8 mouse cellular contexts compared by ENCODE assay signal in the genomic region with DNA sequence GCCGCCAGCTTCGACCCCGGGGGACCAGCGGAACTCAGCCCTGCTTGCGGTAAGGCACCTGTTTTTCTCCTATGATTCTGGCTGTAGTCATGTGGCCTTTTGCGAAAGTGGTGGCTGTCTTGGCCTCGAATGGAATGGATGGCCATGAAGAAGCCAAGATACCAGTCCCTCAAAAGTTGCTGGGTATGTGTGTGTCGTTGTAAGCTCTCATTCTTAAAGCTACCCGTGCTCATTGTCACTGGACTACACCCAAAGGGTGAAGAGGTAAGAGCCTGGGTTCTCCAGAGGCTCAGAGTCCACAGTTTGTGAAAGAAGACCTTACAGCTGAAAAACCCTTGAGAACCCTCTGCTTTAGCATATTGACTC. TPM values are rescaled to one million over a fixed set of nuclear protein-coding genes. Genes with fewer than 3 reads are reported as not detected.
DNase-seq lines count a peak whose midpoint lies in the region; ATAC-seq and TF ChIP-seq lines count a peak whose summit lies in the region.

No protein-coding gene starts in this region.

- TF ChIP-seq EP300 in ES-Bruce4 (IDR thresholded peaks at IDR 0.05; ENCODE audit: insufficient read depth, low read depth, low read length), result no peak

- peak overlapping the region; percentile 86 for H3K27ac ChIP-seq in gastrocnemius, adult 2 months
- H3K27ac ChIP-seq in ES-Bruce4 (ENCODE audit: insufficient read depth, low read length), result no peak overlapping the region
- H3K27ac ChIP-seq in heart, embryonic 15.5 days, result peak overlapping the region; percentile 84
- H3K27ac ChIP-seq in liver, embryonic 16.5 days (ENCODE audit: low read length), result no peak overlapping the region

- no peak for ATAC-seq in heart, embryonic 15.5 days (replicated peaks; ENCODE audit: insufficient number of reproducible peaks, insufficient read depth, low FRiP score, low read depth)
- no peak for ATAC-seq in liver, embryonic 16.5 days (ENCODE audit: low read depth)

- intact Hi-C loops in gastrocnemius, adult 2 months (cut with DNase I), result loop anchor here (5.0 kb wide), 3 partner anchors 51 to 419 kb away; a partner anchor contains a TSS
- intact Hi-C loops in gastrocnemius, postnatal 14 days (cut with DNase I; ENCODE audit: low total_unique reads), result loop anchor here (5.0 kb wide), 1 partner anchor 354 kb away; no protein-coding TSS in a partner anchor

- no peaks in the 10 kb centered on the region for H3K9me3 ChIP-seq in ES-Bruce4 (replicated peaks; ENCODE audit: control insufficient read depth, insufficient read depth, low read length, poor library complexity, severe bottlenecking)
- H3K9me3 ChIP-seq in heart, embryonic 15.5 days (replicated peaks), result no peaks in the 10 kb centered on the region
- no peaks in the 10 kb centered on the region for H3K9me3 ChIP-seq in liver, embryonic 16.5 days (replicated peaks; ENCODE audit: control insufficient read depth, low read length)

- 16% methylated on average over 9 of the region's 9 CpGs for WGBS in heart, embryonic 15.5 days
- 10% methylated on average over 9 of the region's 9 CpGs for WGBS in liver, embryonic 16.5 days (ENCODE audit: insufficient replicate concordance)

- no peaks in the 10 kb centered on the region for H3K36me3 ChIP-seq in ES-Bruce4 (ENCODE audit: control insufficient read depth, insufficient read depth, low read length, poor library complexity, severe bottlenecking)
- no peaks in the 10 kb centered on the region for H3K36me3 ChIP-seq in heart, embryonic 15.5 days
- H3K36me3 ChIP-seq in liver, embryonic 16.5 days (ENCODE audit: control insufficient read depth, insufficient read depth), result no peaks in the 10 kb centered on the region

- no peak overlapping the region for H3K9ac ChIP-seq in ES-Bruce4 (ENCODE audit: low read depth, poor library complexity, severe bottlenecking)
- H3K9ac ChIP-seq in heart, embryonic 15.5 days, result peak overlapping the region; percentile 63
- peak overlapping the region; percentile 61 for H3K9ac ChIP-seq in liver, embryonic 16.5 days (ENCODE audit: low read depth, low read length)

- H3K27me3 ChIP-seq in ES-Bruce4 (ENCODE audit: control insufficient read depth, insufficient read depth, low read length, poor library complexity, severe bottlenecking), result peaks cover 7% of the 10 kb centered on the region
- H3K27me3 ChIP-seq in heart, embryonic 15.5 days, result no peaks in the 10 kb centered on the region
- no peaks in the 10 kb centered on the region for H3K27me3 ChIP-seq in liver, embryonic 16.5 days (ENCODE audit: control insufficient read depth, insufficient read depth, low read depth, low read length)

- H3K4me3 ChIP-seq in gastrocnemius, adult 2 months, result peak overlapping the region; percentile 86
- H3K4me3 ChIP-seq in ES-Bruce4 (ENCODE audit: low read depth, low read length), result 0 out of 2 replicates have a peak overlapping the region, but pooled peaks have one; percentile 46
- peak overlapping the region; percentile 62 for H3K4me3 ChIP-seq in heart, embryonic 15.5 days
- H3K4me3 ChIP-seq in liver, embryonic 16.5 days (ENCODE audit: low read depth, low read length), result peak overlapping the region; percentile 64

- peak overlapping the region; percentile 90 for H3K4me2 ChIP-seq in heart, embryonic 15.5 days
- peak overlapping the region; percentile 83 for H3K4me2 ChIP-seq in liver, embryonic 16.5 days (ENCODE audit: low read depth, low read length)

- no peak for TF ChIP-seq POLR2A in ES-Bruce4 (IDR thresholded peaks at IDR 0.05; ENCODE audit: insufficient read depth, low read length)

- no peak for TF ChIP-seq CTCF in gastrocnemius, adult 2 months (IDR thresholded peaks at IDR 0.05)
- TF ChIP-seq CTCF in ES-Bruce4 (IDR thresholded peaks at IDR 0.05; ENCODE audit: low read depth, low read length), result no peak

- no peaks in the 10 kb centered on the region for H3K4me1 ChIP-seq in ES-Bruce4 (ENCODE audit: control insufficient read depth, insufficient read depth, low read length)
- H3K4me1 ChIP-seq in heart, embryonic 15.5 days (replicated peaks), result peaks cover 53% of the 10 kb centered on the region
- peaks cover 18% of the 10 kb centered on the region for H3K4me1 ChIP-seq in liver, embryonic 16.5 days (ENCODE audit: control insufficient read depth, low read depth, low read length)

- no peak for DNase-seq in gastrocnemius, adult 2 months
- no peak for DNase-seq in gastrocnemius, postnatal 14 days
- DNase-seq in layer of hippocampus, postnatal 14 days (ENCODE audit: low spot score in 2 of 2), result no peak
- DNase-seq in layer of hippocampus, adult 8-10 months (ENCODE audit: low spot score in 2 of 2), result no peak
- DNase-seq in urinary bladder, adult 18-20 months (ENCODE audit: low spot score in 2 of 2), result no peak

RNA-seq across cellular contexts. Expression of a gene that starts 0.7 kb away (rescaled TPM):
- 1 to 10 TPM; 2.9 to 3.0 TPM for total RNA-seq in gastrocnemius, adult 2 months (2021)
- 1 to 10 TPM; 3.9 to 4.9 TPM for total RNA-seq in gastrocnemius, postnatal 14 days (2021)
- 1.4 and 1.9 TPM in 2 replicates for polyA plus RNA-seq in ES-Bruce4 (2011; ENCODE audit: insufficient read depth, insufficient read length, low read depth, missing spikeins)
- polyA plus RNA-seq in heart, embryonic 15.5 days (2015; fragmentation: Nextera tagmentation; extraction: Ambion mirVana), result 9.5 and 10.1 TPM in 2 replicates
- 0.90 and 0.96 TPM in 2 replicates for polyA plus RNA-seq in liver, embryonic 16.5 days (2015; fragmentation: Nextera tagmentation; extraction: Ambion mirVana)
- total RNA-seq in layer of hippocampus, postnatal 14 days (2021), result 10 to 100 TPM; 15.1 to 16.5 TPM
- total RNA-seq in layer of hippocampus, adult 8-10 months (2022), result 10 to 100 TPM; 19.9 to 24.0 (median 21.4) TPM

RNA-seq across cellular contexts. Expression of a gene that starts 51.7 kb away (rescaled TPM):
- 1 to 10 TPM; 4.4 to 5.9 TPM for total RNA-seq in gastrocnemius, adult 2 months (2021)
- 1 to 10 TPM; 3.4 to 4.3 TPM for total RNA-seq in gastrocnemius, postnatal 14 days (2021)
- polyA plus RNA-seq in ES-Bruce4 (2011; ENCODE audit: insufficient read depth, insufficient read length, low read depth, missing spikeins), result 4.8 and 5.6 TPM in 2 replicates
- 7.4 and 7.6 TPM in 2 replicates for polyA plus RNA-seq in heart, embryonic 15.5 days (2015; fragmentation: Nextera tagmentation; extraction: Ambion mirVana)
- polyA plus RNA-seq in liver, embryonic 16.5 days (2015; fragmentation: Nextera tagmentation; extraction: Ambion mirVana), result 8.8 and 9.7 TPM in 2 replicates
- 1 to 10 TPM; 9.3 to 9.6 TPM for total RNA-seq in layer of hippocampus, postnatal 14 days (2021)
- total RNA-seq in layer of hippocampus, adult 8-10 months (2022), result 10 to 100 TPM; 17.6 to 21.7 (median 18.5) TPM

RNA-seq across cellular contexts. Expression of a gene that starts 52.9 kb away (rescaled TPM):
- total RNA-seq in gastrocnemius, adult 2 months (2021), result 1 to 10 TPM; 2.8 to 3.5 TPM
- 1 to 10 TPM; 3.2 TPM for total RNA-seq in gastrocnemius, postnatal 14 days (2021)
- 8.8 and 10.6 TPM in 2 replicates for polyA plus RNA-seq in ES-Bruce4 (2011; ENCODE audit: insufficient read depth, insufficient read length, low read depth, missing spikeins)
- 7.6 and 8.7 TPM in 2 replicates for polyA plus RNA-seq in heart, embryonic 15.5 days (2015; fragmentation: Nextera tagmentation; extraction: Ambion mirVana)
- polyA plus RNA-seq in liver, embryonic 16.5 days (2015; fragmentation: Nextera tagmentation; extraction: Ambion mirVana), result 1.8 and 2.4 TPM in 2 replicates
- total RNA-seq in layer of hippocampus, postnatal 14 days (2021), result 1 to 10 TPM; 9.5 to 10.0 TPM
- 10 to 100 TPM in 1 of 4 experiments, 1 to 10 TPM in 3; 9.1 to 12.0 (median 9.6) TPM for total RNA-seq in layer of hippocampus, adult 8-10 months (2022)

Comparison
In these comparisons a context has a peak if more than half of its experiments do, and no peak if none do; other contexts are left out.
1. H3K27ac ChIP-seq: peak in gastrocnemius, adult 2 months (single experiment) and heart, embryonic 15.5 days (single experiment); none in ES-Bruce4 (single experiment) and liver, embryonic 16.5 days (single experiment).
2. Peak in every context shown above with its lines, with median percentiles within 50 percentile points of each other: H3K4me3 ChIP-seq.